Mouse (Mus musculus): Measurements from ENCODE around the gene Spock3. TPM values are rescaled to one million over a fixed set of nuclear protein-coding genes. Genes with fewer than 3 reads are reported as not detected.
"Not testable (repeated sequence)": the region's sequence is repeated elsewhere in the genome, so short reads cannot be mapped to it uniquely, and the experiment has no call there.

The Spock3 gene
- polyA plus RNA-seq, 1 experiment = not detected

DNA sequence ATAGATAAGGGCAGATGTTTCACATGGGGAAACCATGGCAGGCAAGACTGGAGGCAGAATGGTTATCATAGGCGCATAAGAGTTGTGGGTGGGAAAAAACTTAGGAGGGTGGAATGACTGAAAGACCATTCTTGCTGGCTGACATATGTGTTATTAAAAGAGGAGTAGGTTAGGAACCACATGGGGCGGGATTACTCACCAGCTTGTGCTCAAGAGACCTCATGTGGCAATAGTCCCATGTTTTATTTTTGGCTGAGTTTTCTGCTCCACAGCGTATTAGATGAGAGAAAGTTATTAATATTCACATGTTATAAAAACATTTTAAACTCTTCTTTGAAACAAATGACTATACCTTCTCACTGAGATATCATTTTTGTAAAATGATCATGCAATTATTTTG lies 184.6 kb downstream of the Spock3 start:
- H3K27ac ChIP-seq (ENCODE audit: insufficient read depth, low read depth, low read length) = no peak overlapping the region

GRCm38 (mm10) chr8:63163861-63164260 lies 213.1 kb downstream of the Spock3 start:
- not testable (repeated sequence) for H3K4me3 ChIP-seq (ENCODE audit: insufficient read depth, low read length); H3K27ac ChIP-seq (ENCODE audit: insufficient read depth, low read depth, low read length); H3K4me1 ChIP-seq (ENCODE audit: control insufficient read depth, insufficient read depth, low read length)

More for the DNA sequence above, 184.6 kb downstream of the Spock3 start:
- Histone ChIP-seq H3K4me1 (ENCODE audit: control insufficient read depth, insufficient read depth, low read length) (no peaks in the 10 kb centered on the region), H3K4me3 (ENCODE audit: insufficient read depth, low read length) (no peak overlapping the region)
- TF ChIP-seq POLR2A (IDR thresholded peaks at IDR 0.05; ENCODE audit: borderline replicate concordance, low read depth, low read length) (no peak), CTCF (IDR thresholded peaks at IDR 0.05; ENCODE audit: low read depth, low read length) (no peak)

DNA sequence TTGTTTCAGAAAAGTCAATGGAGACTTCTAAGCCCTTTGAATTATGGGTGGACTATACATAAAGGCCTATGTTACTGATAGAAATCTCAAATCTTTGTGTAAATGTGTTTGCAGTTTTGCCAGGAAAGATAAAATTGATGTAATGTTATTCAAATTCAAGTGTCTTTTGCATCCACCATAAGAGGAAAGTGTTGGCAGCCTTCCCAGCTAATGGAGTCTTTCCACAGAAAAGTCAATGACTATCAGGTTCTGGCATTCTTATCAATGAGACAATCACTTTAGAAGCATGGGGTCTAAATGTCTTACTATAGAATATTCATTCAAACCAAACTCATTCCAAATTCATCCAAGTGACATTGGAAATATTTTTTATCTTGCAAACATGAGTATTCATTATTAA lies 214.5 kb downstream of the Spock3 start:
- no peak overlapping the region for H3K27ac ChIP-seq (ENCODE audit: insufficient read depth, low read depth, low read length)
- H3K4me1 ChIP-seq (ENCODE audit: control insufficient read depth, insufficient read depth, low read length) = no peaks in the 10 kb centered on the region
- no peak overlapping the region for H3K4me3 ChIP-seq (ENCODE audit: insufficient read depth, low read length)
- TF ChIP-seq POLR2A (IDR thresholded peaks at IDR 0.05; ENCODE audit: borderline replicate concordance, low read depth, low read length) (no peak), CTCF (IDR thresholded peaks at IDR 0.05; ENCODE audit: low read depth, low read length) (no peak)

DNA sequence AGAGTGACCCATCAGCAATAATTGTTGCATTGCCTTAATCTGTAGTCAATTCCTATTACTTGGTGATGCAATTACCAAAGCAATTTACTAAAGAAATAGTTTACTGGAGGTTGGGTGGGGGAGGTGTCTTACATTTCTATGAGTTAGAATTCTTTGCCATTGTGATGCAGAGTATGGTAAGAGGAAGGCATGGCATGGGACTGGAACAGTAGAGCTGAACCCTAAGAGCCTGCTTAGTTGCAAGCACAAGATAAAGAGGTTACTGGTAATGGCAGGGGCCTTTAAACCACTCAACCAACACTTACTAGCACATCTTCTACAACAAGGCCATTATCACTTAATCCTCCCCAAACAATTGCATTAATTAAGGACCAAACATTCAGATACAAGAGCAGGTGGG lies 219.1 kb downstream of the Spock3 start:
- Histone ChIP-seq H3K4me1 (ENCODE audit: control insufficient read depth, insufficient read depth, low read length) (no peaks in the 10 kb centered on the region), H3K27ac (ENCODE audit: insufficient read depth, low read depth, low read length) (no peak overlapping the region), H3K4me3 (ENCODE audit: insufficient read depth, low read length) (no peak overlapping the region)
- no peak for TF ChIP-seq CTCF (IDR thresholded peaks at IDR 0.05; ENCODE audit: low read depth, low read length)
- TF ChIP-seq POLR2A (IDR thresholded peaks at IDR 0.05; ENCODE audit: borderline replicate concordance, low read depth, low read length) = no peak

DNA sequence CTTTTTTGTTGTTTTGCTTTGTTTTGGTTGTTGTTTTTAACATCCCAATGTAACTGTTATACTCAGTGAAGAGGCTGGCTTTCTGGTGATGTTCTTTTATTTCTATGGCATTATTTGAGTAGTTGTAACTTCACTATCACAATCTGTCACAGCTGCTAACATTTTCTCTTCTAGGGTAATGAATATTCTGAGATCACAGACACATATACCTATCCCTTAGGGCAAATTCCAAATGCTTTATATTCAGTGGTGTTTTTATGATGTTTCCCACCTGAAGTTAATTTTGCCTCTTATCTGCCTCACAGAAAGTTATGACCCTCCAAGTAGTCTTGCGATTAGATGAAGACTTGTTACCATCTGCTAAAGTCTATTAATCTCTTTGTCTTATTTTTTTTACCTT lies 230.5 kb downstream of the Spock3 start:
- Histone ChIP-seq H3K4me3 (ENCODE audit: insufficient read depth, low read length) (no peak overlapping the region), H3K4me1 (ENCODE audit: control insufficient read depth, insufficient read depth, low read length) (no peaks in the 10 kb centered on the region), H3K27ac (ENCODE audit: insufficient read depth, low read depth, low read length) (no peak overlapping the region)
- TF ChIP-seq POLR2A (IDR thresholded peaks at IDR 0.05; ENCODE audit: borderline replicate concordance, low read depth, low read length) (no peak), CTCF (IDR thresholded peaks at IDR 0.05; ENCODE audit: low read depth, low read length) (no peak)

DNA sequence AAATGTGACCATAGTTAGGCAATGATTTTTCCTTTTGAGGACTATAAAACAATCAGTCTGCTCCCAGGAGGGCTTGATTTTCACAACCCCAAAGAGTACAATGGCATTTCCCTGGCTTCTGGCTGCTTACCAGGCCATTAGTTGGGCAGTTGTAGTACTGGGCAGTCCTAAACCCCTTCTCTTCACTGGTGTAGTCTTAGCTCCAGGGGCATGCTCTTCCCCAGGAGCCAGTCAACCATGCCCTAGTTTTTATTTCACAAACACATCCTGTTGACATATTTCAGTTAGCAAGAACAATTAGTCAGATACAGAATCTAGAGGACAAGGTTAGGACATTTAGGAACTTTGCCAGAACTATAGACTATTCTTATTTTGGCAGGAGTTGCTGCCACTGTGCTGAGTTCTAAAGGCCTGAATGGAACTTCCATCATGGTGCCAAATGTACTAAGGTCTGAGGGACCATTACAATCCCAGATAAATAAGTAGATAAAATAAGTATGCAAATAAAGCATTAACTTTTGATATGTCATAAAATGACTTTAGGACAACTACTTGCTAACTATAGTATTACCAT lies 308.1 kb downstream of the Spock3 start:
- H3K4me3 ChIP-seq (ENCODE audit: insufficient read depth, low read length) = no peak overlapping the region
- no peak for TF ChIP-seq CTCF (IDR thresholded peaks at IDR 0.05; ENCODE audit: low read depth, low read length)
- TF ChIP-seq POLR2A (IDR thresholded peaks at IDR 0.05; ENCODE audit: borderline replicate concordance, low read depth, low read length) = no peak
- H3K27ac ChIP-seq (ENCODE audit: insufficient read depth, low read depth, low read length) = no peak overlapping the region
- no peaks in the 10 kb centered on the region for H3K4me1 ChIP-seq (ENCODE audit: control insufficient read depth, insufficient read depth, low read length)

DNA sequence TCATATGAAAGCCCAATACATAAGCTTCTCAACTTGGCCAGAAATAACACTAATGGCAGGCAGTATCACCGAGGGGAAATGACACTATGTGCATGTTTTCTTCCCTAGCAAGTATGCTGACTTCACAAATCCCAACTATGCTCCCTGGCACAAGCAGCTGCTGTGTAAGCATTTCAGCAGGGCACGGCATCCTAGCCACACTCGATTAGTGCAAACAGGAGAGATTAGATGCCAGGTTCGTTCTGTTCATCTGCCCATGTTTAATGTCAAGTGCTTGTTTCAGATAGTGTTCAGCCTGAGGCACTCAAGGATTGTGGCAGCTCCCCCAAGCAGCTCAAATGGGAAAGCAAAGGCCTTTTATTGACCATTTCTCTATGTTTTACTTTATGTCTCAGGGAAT lies 311.7 kb downstream of the Spock3 start:
- Histone ChIP-seq H3K4me1 (ENCODE audit: control insufficient read depth, insufficient read depth, low read length) (no peaks in the 10 kb centered on the region), H3K27ac (ENCODE audit: insufficient read depth, low read depth, low read length) (no peak overlapping the region), H3K4me3 (ENCODE audit: insufficient read depth, low read length) (no peak overlapping the region)
- TF ChIP-seq CTCF (IDR thresholded peaks at IDR 0.05; ENCODE audit: low read depth, low read length) (no peak), POLR2A (IDR thresholded peaks at IDR 0.05; ENCODE audit: borderline replicate concordance, low read depth, low read length) (no peak)

DNA sequence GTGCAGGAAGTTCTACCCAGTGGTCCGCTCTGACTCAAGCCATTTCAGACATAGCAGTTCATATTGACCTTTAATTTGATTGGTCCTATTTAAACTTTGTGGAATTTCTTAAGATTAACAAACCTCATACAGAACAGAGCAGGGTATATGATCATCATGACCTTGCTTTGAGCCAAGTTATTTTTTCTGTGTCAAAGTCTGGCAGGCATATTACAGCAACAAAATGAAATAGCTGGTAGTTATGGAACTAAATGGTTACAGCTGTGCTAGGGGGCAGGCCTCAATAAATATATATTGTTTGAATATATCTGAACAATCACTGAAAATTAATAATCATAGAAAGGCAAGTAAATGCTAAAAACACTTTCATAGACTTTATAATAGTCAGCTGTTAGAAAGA lies 384.6 kb downstream of the Spock3 start:
- H3K4me1 ChIP-seq (ENCODE audit: control insufficient read depth, insufficient read depth, low read length) = no peaks in the 10 kb centered on the region
- H3K27ac ChIP-seq (ENCODE audit: insufficient read depth, low read depth, low read length) = no peak overlapping the region
- H3K4me3 ChIP-seq (ENCODE audit: insufficient read depth, low read length) = no peak overlapping the region
- TF ChIP-seq POLR2A (IDR thresholded peaks at IDR 0.05; ENCODE audit: borderline replicate concordance, low read depth, low read length) (no peak), CTCF (IDR thresholded peaks at IDR 0.05; ENCODE audit: low read depth, low read length) (no peak)

DNA sequence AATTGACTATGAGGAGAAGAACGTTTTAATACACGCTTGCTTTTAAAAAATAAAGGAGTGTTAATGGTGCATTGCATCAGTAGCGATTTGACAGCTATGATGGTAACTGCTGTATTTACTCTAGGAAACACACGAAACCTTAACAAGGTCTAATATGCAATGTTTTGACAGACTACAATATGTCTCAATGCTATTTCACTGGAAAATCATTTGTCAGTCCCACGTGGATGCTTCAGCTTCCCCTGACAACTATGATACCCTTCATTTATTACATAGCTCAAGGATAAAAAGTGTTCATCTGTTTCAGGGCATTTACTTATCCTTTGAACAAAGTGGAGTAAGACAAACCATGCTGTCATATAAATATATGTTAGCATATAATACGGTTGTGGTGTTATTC lies 417.8 kb downstream of the Spock3 start:
- H3K4me1 ChIP-seq (ENCODE audit: control insufficient read depth, insufficient read depth, low read length) = no peaks in the 10 kb centered on the region
- H3K27ac ChIP-seq (ENCODE audit: insufficient read depth, low read depth, low read length) = no peak overlapping the region
- TF ChIP-seq CTCF (IDR thresholded peaks at IDR 0.05; ENCODE audit: low read depth, low read length) (no peak), POLR2A (IDR thresholded peaks at IDR 0.05; ENCODE audit: borderline replicate concordance, low read depth, low read length) (no peak)
- no peak overlapping the region for H3K4me3 ChIP-seq (ENCODE audit: insufficient read depth, low read length)

DNA sequence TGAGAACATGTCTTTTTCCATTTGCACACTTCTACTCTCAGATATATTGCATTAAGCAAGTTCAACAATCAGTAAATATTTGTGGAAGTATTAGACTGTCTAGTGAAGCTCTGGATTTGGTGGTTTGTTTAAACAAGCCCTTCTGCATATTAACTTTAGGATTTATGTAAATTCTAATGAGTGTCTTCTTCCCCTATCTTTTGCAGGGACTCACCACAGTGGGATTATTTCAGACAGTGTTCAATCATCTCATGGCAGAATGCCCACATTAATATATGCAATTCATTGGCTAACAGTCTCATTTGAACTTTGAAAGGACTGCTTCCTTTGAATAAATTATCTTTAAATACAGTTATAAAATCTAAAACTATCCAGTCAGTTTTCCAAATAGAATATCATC lies 446.9 kb downstream of the Spock3 start:
- H3K4me1 ChIP-seq (ENCODE audit: control insufficient read depth, insufficient read depth, low read length) = no peaks in the 10 kb centered on the region
- H3K27ac ChIP-seq (ENCODE audit: insufficient read depth, low read depth, low read length) = no peak overlapping the region
- H3K4me3 ChIP-seq (ENCODE audit: insufficient read depth, low read length) = no peak overlapping the region
- no peak for TF ChIP-seq CTCF (IDR thresholded peaks at IDR 0.05; ENCODE audit: low read depth, low read length)
- TF ChIP-seq POLR2A (IDR thresholded peaks at IDR 0.05; ENCODE audit: borderline replicate concordance, low read depth, low read length) = no peak
